Mouse (Mus musculus): ENCODE data around the gene Ttyh1. TPM values are rescaled to one million over a fixed set of nuclear protein-coding genes. Genes with fewer than 3 reads are reported as not detected.

Ttyh1 gene
- total RNA-seq, 2 experiments from 2014 or later = 526 to 562 TPM

GRCm38 (mm10) chr7:4125306-4125705 is 6.1 kb downstream of the Ttyh1 start:
- Histone ChIP-seq H3K4me3 (no peak overlapping the region; the same call in 1 of the 2 replicates), H3K27ac (peak overlapping the region; percentile 99)
- no peak for DNase-seq (ENCODE audit: low spot score in 2 of 2)
- TF ChIP-seq CTCF (conservative IDR thresholded peaks at IDR 0.05) = peak; percentile 49

- Histone ChIP-seq H3K27ac (peak overlapping the region; percentile 99), H3K4me3 (no peak overlapping the region)
- DNase-seq (ENCODE audit: low spot score in 2 of 2) = peak in 1 of 2 experiments; percentile 8
Measured at GRCm38 (mm10) chr7:4126992-4127785, 8.0 kb downstream of the Ttyh1 start.

GRCm38 (mm10) chr7:4127894-4128293 is 8.7 kb downstream of the Ttyh1 start:
- no peak for DNase-seq (ENCODE audit: low spot score in 2 of 2)
- Histone ChIP-seq H3K4me3 (no peak overlapping the region), H3K27ac (peak overlapping the region; percentile 99)
- TF ChIP-seq CTCF (conservative IDR thresholded peaks at IDR 0.05) = no peak

More at GRCm38 (mm10) chr7:4126992-4127785, 8.0 kb downstream of the Ttyh1 start:
- no peak for TF ChIP-seq CTCF (conservative IDR thresholded peaks at IDR 0.05)

DNA sequence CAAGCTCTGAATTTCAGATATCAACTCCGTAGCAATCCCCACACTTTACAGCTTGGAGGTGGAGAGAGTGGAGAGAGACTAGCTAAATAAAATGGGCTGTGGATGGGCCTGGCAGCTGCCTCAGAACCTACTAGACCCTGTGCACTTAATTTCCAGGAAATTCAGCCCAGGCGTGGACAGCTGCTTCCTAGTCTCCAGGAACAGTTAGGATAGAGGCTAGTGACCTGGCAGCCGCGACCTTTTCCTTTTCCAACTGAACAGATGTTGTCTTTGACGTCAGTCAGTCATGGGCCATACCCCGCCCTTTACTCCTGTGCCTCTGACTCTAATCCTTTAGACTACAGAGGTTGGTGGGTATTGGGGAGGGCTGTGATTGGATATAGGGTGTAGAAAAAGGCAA is 9.7 kb downstream of the Ttyh1 start:
- TF ChIP-seq CTCF (conservative IDR thresholded peaks at IDR 0.05) = no peak
- peak overlapping the region; percentile 99 for H3K27ac ChIP-seq
- H3K4me3 ChIP-seq = no peak overlapping the region
- no peak for DNase-seq (ENCODE audit: low spot score in 2 of 2)

DNA sequence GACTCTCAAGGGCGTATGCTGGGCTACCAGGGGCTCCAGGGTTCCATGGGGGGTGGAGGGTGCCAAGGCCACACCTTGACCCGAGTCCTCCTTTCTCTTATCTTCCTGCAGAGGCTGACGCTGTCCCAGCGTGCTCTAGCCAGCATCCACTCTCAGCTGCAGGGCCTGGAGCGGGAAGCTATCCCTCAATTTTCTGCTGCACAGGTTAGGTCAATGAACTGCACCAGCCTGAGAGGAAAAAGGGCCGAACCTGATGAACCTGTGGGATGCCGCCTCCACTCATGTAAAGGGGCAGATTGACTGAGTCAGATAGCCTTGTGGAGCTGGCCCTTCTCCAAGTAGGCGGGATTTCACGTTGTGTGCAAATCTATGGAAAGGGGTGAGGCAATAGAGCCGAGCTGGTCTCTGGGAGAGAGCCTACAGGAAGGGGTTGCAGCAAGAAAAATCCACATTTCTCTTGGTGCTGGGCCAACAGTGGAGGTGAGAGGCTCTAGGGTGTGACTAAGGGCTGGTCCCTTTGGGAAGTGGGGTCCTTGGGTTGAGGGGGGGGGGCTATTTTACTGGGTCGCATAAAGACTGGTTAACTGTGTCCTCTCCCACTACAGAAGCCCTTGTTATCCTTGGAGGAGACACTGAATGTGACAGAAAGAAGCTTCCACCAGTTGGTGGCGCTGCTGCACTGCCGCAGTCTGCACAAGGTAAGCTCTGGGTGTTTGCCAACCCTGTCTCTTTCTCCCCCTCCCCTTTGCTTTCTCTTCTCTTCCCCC is 11.7 kb downstream of the Ttyh1 start:
- peak; percentile 84 for TF ChIP-seq CTCF (conservative IDR thresholded peaks at IDR 0.05)
- no peak overlapping the region for H3K4me3 ChIP-seq
- peak overlapping the region; percentile 99 for H3K27ac ChIP-seq
- DNase-seq (ENCODE audit: low spot score in 2 of 2) = peak in 1 of 2 experiments; percentile 85

DNA sequence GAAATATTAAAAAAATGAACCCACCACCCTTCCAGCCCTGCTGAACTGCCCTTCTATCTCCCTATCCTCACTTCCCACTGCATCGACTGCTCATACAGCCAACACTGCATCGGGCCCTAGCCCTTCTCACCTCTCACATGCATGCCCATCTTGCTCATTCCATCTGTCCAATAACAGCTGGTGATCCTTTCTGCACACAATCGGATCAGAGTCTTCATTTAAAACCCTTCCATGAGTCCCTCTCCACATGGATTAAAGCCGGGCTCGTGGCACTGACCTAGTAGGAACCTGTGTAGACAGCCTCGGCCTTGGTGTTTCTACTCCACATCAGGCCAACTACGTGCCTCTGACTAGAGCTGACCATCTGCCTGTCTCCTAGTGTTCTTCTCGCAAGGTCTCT is 12.8 kb downstream of the Ttyh1 start:
- no peak overlapping the region for H3K4me3 ChIP-seq
- H3K27ac ChIP-seq = peak overlapping the region; percentile 99
- DNase-seq (ENCODE audit: low spot score in 2 of 2) = no peak
- no peak for TF ChIP-seq CTCF (conservative IDR thresholded peaks at IDR 0.05)

DNA sequence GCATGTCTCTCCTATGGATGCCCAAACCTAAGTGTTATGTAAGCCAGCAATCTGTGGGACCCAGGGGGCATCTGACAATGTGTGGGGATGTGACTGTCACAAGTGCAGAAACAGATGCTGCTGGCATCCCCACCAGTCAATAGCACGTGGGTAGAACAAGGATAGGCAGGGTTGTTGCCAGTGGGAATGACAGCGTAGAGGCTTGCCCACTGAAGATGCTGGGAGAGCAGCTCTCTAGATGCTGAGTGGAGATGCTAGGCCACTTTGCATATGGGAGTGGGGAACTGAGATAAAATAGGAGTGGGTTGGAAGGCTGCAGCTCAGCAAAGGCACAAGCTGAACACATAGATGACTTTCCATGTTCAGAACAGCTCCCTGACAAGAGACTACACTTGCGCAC is 13.4 kb downstream of the Ttyh1 start:
- DNase-seq (ENCODE audit: low spot score in 2 of 2) = peak; percentile 57 to 80
- peak overlapping the region; percentile 99 for H3K27ac ChIP-seq
- H3K4me3 ChIP-seq = no peak overlapping the region; the same call in 1 of the 2 replicates
- TF ChIP-seq CTCF (conservative IDR thresholded peaks at IDR 0.05) = no peak

- Histone ChIP-seq H3K4me3 (no peak overlapping the region; the same call in 1 of the 2 replicates), H3K27ac (peak overlapping the region; percentile 99)
- no peak for DNase-seq (ENCODE audit: low spot score in 2 of 2)
- TF ChIP-seq CTCF (conservative IDR thresholded peaks at IDR 0.05) = no peak
Measured at GRCm38 (mm10) chr7:4132998-4133397, 13.8 kb downstream of the Ttyh1 start.

GRCm38 (mm10) chr7:4134911-4135310 is 15.7 kb downstream of the Ttyh1 start:
- DNase-seq (ENCODE audit: low spot score in 2 of 2) = no peak
- no peak overlapping the region for H3K4me3 ChIP-seq
- TF ChIP-seq CTCF (conservative IDR thresholded peaks at IDR 0.05) = no peak
- peak overlapping the region; percentile 99 for H3K27ac ChIP-seq

- no peak for DNase-seq (ENCODE audit: low spot score in 2 of 2)
- peak overlapping the region; percentile 99 for H3K4me3 ChIP-seq
- TF ChIP-seq CTCF (conservative IDR thresholded peaks at IDR 0.05) = 0 out of 2 replicates have a peak, but pooled peaks have one; percentile 4
- peak overlapping the region; percentile 98 for H3K27ac ChIP-seq
Measured at GRCm38 (mm10) chr7:4136404-4136770, 17.2 kb downstream of the Ttyh1 start.

- Histone ChIP-seq H3K4me3 (peak within 1 kb of the TSS; percentile 99), H3K27ac (peak within 1 kb of the TSS; percentile 98)
- DNase-seq (ENCODE audit: low spot score in 2 of 2) = peak; percentile 99 to 100
- TF ChIP-seq CTCF (conservative IDR thresholded peaks at IDR 0.05) = 0 out of 2 replicates have a peak, but pooled peaks have one; percentile 8
Measured at GRCm38 (mm10) chr7:4136771-4137531, 17.7 kb downstream of the Ttyh1 start, which contains the start of gene Leng8. Leng8 (plus strand) TSS chr7:4137039.

- TF ChIP-seq CTCF (conservative IDR thresholded peaks at IDR 0.05) = no peak
- Histone ChIP-seq H3K4me3 (peak overlapping the region; percentile 99), H3K27ac (peak overlapping the region; percentile 98)
- DNase-seq (ENCODE audit: low spot score in 2 of 2) = no peak
Measured at GRCm38 (mm10) chr7:4137746-4138145, 18.5 kb downstream of the Ttyh1 start.

Measured in layer of hippocampus, adult 2 months (tissue).